Mouse (Mus musculus) lung, adult 18-20 months (tissue): Measurements from ENCODE around the gene Tmem86b.
"Not testable (repeated sequence)": the region's sequence is repeated elsewhere in the genome, so short reads cannot be mapped to it uniquely, and the experiment has no call there.

Experiments
- DNase-seq, 2 experiments: peaks; one replicate each; pipeline ENCODE4 v3.0.0; 2022; ENCODE audit warnings: mixed read lengths in 2 of 2

The Tmem86b gene

GRCm38 (mm10) chr7:4647291-4647690 is 16.1 kb upstream of the Tmem86b start:
- peak; percentile 67 to 69 for DNase-seq

- no peak for DNase-seq
Measured at GRCm38 (mm10) chr7:4646806-4647205, 15.6 kb upstream of the Tmem86b start.

GRCm38 (mm10) chr7:4643225-4643624 is 12.0 kb upstream of the Tmem86b start:
- DNase-seq: no peak

GRCm38 (mm10) chr7:4641956-4642355 is 10.7 kb upstream of the Tmem86b start:
- no peak for DNase-seq

GRCm38 (mm10) chr7:4641155-4641554 is 9.9 kb upstream of the Tmem86b start:
- DNase-seq: no peak

GRCm38 (mm10) chr7:4636179-4636578 is 5.0 kb upstream of the Tmem86b start:
- no peak for DNase-seq

- DNase-seq: no peak
Measured at GRCm38 (mm10) chr7:4630198-4630597, 1.0 kb downstream of the Tmem86b start.

- no peak for DNase-seq
Measured at GRCm38 (mm10) chr7:4629586-4629985, 1.6 kb downstream of the Tmem86b start.

GRCm38 (mm10) chr7:4625928-4626327 is 5.3 kb downstream of the Tmem86b start:
- DNase-seq: no peak

GRCm38 (mm10) chr7:4624343-4624742 is 6.9 kb downstream of the Tmem86b start:
- DNase-seq: no peak

- DNase-seq: peak; percentile 57 to 59
Measured at GRCm38 (mm10) chr7:4623544-4624189, 7.6 kb downstream of the Tmem86b start.

GRCm38 (mm10) chr7:4619979-4620378 is 11.2 kb downstream of the Tmem86b start:
- DNase-seq: no peak

- DNase-seq: no peak
Measured at GRCm38 (mm10) chr7:4613740-4614403, 17.4 kb downstream of the Tmem86b start.

GRCm38 (mm10) chr7:4612956-4613355 is 18.3 kb downstream of the Tmem86b start:
- no peak for DNase-seq

GRCm38 (mm10) chr7:4612386-4612785 is 18.8 kb downstream of the Tmem86b start:
- no peak for DNase-seq

GRCm38 (mm10) chr7:4611921-4612341 is 19.3 kb downstream of the Tmem86b start:
- no peak for DNase-seq

GRCm38 (mm10) chr7:4611511-4611910 is 19.7 kb downstream of the Tmem86b start:
- DNase-seq: no peak

GRCm38 (mm10) chr7:4608002-4608401 is 23.2 kb downstream of the Tmem86b start:
- no peak for DNase-seq

GRCm38 (mm10) chr7:4603873-4604272 is 27.3 kb downstream of the Tmem86b start, which contains the start of gene Ptprh:
Ptprh (minus strand) TSS chr7:4604041.
- DNase-seq: no peak

GRCm38 (mm10) chr7:4602969-4603368 is 28.3 kb downstream of the Tmem86b start:
- no peak for DNase-seq

- DNase-seq: not testable (repeated sequence)
Measured at GRCm38 (mm10) chr7:4597046-4597445, 34.2 kb downstream of the Tmem86b start.

GRCm38 (mm10) chr7:4581481-4581880 is 49.7 kb downstream of the Tmem86b start:
- DNase-seq: not testable (repeated sequence)
